Mouse (Mus musculus): ENCODE data around the gene AC129217.1. TPM values are rescaled to one million over a fixed set of nuclear protein-coding genes. Genes with fewer than 3 reads are reported as not detected.

The AC129217.1 gene
- total and polyA plus RNA-seq, 3 experiments: 0.23 to 53.4 TPM; not detected in 1

DNA sequence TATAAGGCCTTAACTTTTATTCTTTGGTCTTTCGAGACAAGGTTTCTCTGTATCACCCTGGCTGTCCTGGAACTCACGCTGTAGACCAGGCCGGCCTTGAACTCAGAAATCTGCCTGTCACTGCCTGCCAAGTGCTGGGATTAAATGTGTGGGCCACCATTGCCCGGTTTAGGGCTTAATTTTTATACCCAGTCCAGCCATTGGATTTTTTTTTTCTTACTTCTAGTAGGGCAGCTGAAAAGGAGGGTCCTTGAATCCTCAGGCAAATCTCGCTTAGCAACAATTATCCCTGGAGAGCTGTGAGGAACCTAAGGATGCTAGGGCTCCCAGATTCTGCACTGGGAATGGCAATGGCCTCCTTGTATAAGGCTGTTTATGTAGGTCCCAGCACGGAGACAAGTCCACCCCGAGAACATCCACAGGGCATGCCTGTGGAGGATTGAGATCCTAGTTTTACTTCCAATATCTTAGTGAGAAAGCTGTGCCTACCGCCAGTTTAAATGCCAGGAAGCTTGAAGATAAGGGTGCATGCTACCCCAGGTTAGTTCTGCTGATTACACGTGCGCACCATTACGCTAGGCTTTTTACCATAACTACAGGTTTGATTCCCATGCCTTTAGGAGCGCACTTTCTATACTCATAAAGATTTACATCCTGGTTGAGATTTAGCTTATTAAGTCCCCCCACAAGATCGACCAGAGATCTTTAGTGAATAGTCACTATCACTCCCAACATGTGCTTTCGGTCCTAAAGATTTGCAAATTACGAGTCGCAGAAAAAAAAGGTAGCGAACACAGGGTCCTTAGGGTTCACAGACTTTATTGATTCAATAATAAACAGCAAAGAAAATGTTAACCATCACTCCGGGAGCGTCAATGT, 58.3 kb downstream of the AC129217.1 start (continued):
- TF ChIP-seq UBTF (IDR thresholded peaks at IDR 0.05; ENCODE audit: borderline replicate concordance, insufficient read depth, low read depth, low read length) (no peak), MAX (IDR thresholded peaks at IDR 0.05; ENCODE audit: low read length) (peak; percentile 95), TAL1 (IDR thresholded peaks at IDR 0.05; ENCODE audit: low read length) (no peak), KAT2A (conservative IDR thresholded peaks at IDR 0.05; ENCODE audit: low read depth, low read length) (peak; percentile 65), MEF2A (IDR thresholded peaks at IDR 0.05; ENCODE audit: extremely low read depth, insufficient replicate concordance, low read depth, low read length, poor library complexity, severe bottlenecking) (no peak), TCF12 (IDR thresholded peaks at IDR 0.05; ENCODE audit: low read depth, low read length) (no peak)

DNA sequence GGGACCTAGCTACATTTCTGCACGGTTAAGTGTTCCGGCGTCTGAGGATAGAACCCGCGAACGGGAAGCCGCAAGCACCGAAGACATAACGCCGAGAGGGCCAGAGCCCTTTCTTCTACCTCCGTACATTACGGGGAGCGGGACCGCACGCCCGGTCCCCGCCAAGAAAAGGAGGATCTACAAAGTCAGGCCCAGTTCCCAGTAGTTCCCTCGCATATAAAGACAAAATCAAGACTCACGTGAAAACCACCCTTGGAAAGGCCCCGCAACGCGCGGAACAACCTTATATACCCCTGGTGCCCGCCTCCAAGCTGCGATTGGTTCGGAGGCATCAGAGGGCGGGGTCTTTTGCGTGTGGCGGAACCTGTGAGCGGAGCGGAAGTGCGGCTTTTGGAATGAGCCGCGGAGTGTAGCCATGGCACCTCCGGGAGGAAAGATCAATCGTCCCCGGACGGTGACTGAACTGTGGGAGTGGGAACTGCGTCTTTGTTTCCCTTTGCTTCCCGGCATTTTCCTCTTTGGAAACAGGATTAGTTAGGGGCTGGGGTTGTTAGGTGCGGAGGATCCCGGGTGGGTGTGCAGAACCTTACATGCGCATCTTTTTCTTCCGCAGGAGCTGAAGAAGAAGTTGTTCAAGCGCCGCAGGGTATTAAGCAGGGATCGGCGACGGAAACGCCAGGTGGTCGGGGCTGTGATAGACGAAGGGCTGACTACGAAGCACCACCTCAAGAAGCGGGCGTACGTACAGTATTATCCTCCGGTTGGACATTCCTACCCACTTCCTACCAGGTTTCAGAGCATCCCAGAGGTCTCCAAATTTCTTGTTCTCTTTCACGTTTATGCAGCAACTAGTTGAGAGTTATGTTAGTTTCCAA, 59.2 kb downstream of the AC129217.1 start, which contains the start of the genes 1810009A15Rik and Gm49416:
Gene 1810009A15Rik (plus strand): TSS at position 343 of the 875 bp plus-strand sequence.
Gene Gm49416 (plus strand): TSS at position 416 of the 875 bp plus-strand sequence.
- peaks cover 35% of the 10 kb centered on the region for H3K79me2 ChIP-seq (ENCODE audit: control insufficient read depth, insufficient read depth, low read length, poor library complexity)
- H3K36me3 ChIP-seq (ENCODE audit: control insufficient read depth in 1 of 2, insufficient read depth in 2 of 2, low read length in 2 of 2): peaks cover 0 to 32% of the 10 kb centered on the region in 2 experiments; a peak in 2 of 4 replicates
- peak within 1 kb of the TSS; percentile 91 for H3K27ac ChIP-seq (ENCODE audit: control insufficient read depth, low read depth, low read length)
- TF ChIP-seq HCFC1 (IDR thresholded peaks at IDR 0.05; ENCODE audit: low read depth, low read length) (peak; percentile 89), POLR2AphosphoS2 (IDR thresholded peaks at IDR 0.05; ENCODE audit: low read length) (peak; percentile 69; the same call in 1 of the 2 replicates), NRF1 (IDR thresholded peaks at IDR 0.05; ENCODE audit: insufficient read depth, low read depth, low read length, poor library complexity, severe bottlenecking) (no peak), NELFE (IDR thresholded peaks at IDR 0.05; ENCODE audit: low read depth, low read length) (peak; percentile 99), BHLHE40 (IDR thresholded peaks at IDR 0.05; ENCODE audit: borderline replicate concordance, low read depth, low read length) (peak; percentile 83; the same call in 1 of the 2 replicates), MAX (IDR thresholded peaks at IDR 0.05; ENCODE audit: low read length) (peak; percentile 66; the same call in 1 of the 2 replicates), TBP (IDR thresholded peaks at IDR 0.05; ENCODE audit: low read depth, low read length) (peak; percentile 99), TCF12 (IDR thresholded peaks at IDR 0.05; ENCODE audit: low read depth, low read length) (peak; percentile 76), MYB (IDR thresholded peaks at IDR 0.05; ENCODE audit: low read depth, low read length) (no peak), RCOR1 (IDR thresholded peaks at IDR 0.05; ENCODE audit: low read depth, low read length) (no peak), ELF1 (IDR thresholded peaks at IDR 0.05; ENCODE audit: low read depth, low read length) (peak; percentile 91), POLR2A (IDR thresholded peaks at IDR 0.05; ENCODE audit: control insufficient read depth in 1 of 2, insufficient read depth in 1 of 2, low read depth in 1 of 2, low read length in 2 of 2, poor library complexity in 1 of 2) (peak; percentile 85 to 99; a peak in 3 of 4 replicates), ZNF384 (IDR thresholded peaks at IDR 0.05; ENCODE audit: low read depth, low read length) (no peak), USF1 (IDR thresholded peaks at IDR 0.05; ENCODE audit: low read depth, low read length) (peak; percentile 58; the same call in 1 of the 2 replicates), KAT2A (conservative IDR thresholded peaks at IDR 0.05; ENCODE audit: low read depth, low read length) (peak; percentile 58; the same call in 1 of the 2 replicates), MYC (IDR thresholded peaks at IDR 0.05; ENCODE audit: low read depth, low read length) (peak; percentile 58), MXI1 (IDR thresholded peaks at IDR 0.05; ENCODE audit: low read depth, low read length) (peak; percentile 75), ZMIZ1 (IDR thresholded peaks at IDR 0.05; ENCODE audit: low read depth, low read length) (peak; percentile 95), UBTF (IDR thresholded peaks at IDR 0.05; ENCODE audit: borderline replicate concordance, insufficient read depth, low read depth, low read length) (no peak), SIN3A (IDR thresholded peaks at IDR 0.05; ENCODE audit: low read length) (peak; percentile 85; the same call in 1 of the 2 replicates), POLR2AphosphoS5 (IDR thresholded peaks at IDR 0.05; ENCODE audit: borderline replicate concordance, low read depth, low read length) (peak; percentile 78; the same call in 1 of the 2 replicates), EP300 (IDR thresholded peaks at IDR 0.05; ENCODE audit: low read depth in 1 of 2, low read length in 2 of 2) (no peak)
- no peaks in the 10 kb centered on the region for H3K27me3 ChIP-seq (ENCODE audit: control insufficient read depth in 1 of 2, insufficient read depth in 2 of 2, low read length in 2 of 2)
- peak within 1 kb of the TSS; percentile 94 for H3K9ac ChIP-seq (ENCODE audit: control insufficient read depth, low read depth, low read length, poor library complexity, severe bottlenecking)
- H3K4me1 ChIP-seq (ENCODE audit: control insufficient read depth in 1 of 2, insufficient read depth in 2 of 2, low read length in 2 of 2): peaks cover 0 to 13% of the 10 kb centered on the region in 2 experiments; a peak in 1 of 4 replicates
- peak within 1 kb of the TSS; percentile 75 to 85 for H3K4me3 ChIP-seq (ENCODE audit: control insufficient read depth in 1 of 2, insufficient read depth in 1 of 2, low read depth in 2 of 2, low read length in 2 of 2)
- no peaks in the 10 kb centered on the region for H3K9me3 ChIP-seq (replicated peaks; ENCODE audit: insufficient read depth, low read length)
- peak; percentile 98 for DNase-seq (ENCODE audit: low read depth, low spot score)
